Mouse (Mus musculus) neural tube, embryonic 10.5 days (tissue): ENCODE measurements around the gene Ralbp1.

Source experiments
- DNase-seq: peaks from one replicate; pipeline ENCODE4 v3.0.0-alpha.2; 2017; ENCODE audit warnings: low spot score; ENCODE audit errors: extremely low spot score

Gene Ralbp1

DNA sequence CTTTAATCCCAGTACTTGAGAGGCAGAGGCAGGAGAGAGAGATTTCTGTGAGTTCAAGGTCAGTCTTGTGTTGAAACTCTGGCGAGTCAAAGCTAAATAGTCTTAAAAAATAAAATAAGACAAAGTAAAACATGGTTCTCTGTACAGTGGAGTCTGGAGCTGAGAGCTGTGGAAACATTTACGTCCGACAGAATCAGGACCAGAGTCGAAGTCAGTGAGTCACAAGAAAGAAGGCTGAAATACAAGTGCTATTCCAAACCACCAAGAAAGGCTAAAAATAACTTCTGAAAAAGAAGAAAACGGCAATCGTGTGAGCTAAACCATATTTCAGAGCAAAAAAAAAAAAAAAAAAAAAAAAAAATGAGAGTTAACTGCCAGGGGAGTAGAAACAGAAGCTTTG lies 16.7 kb upstream of the Ralbp1 start:
- no peak for DNase-seq

DNA sequence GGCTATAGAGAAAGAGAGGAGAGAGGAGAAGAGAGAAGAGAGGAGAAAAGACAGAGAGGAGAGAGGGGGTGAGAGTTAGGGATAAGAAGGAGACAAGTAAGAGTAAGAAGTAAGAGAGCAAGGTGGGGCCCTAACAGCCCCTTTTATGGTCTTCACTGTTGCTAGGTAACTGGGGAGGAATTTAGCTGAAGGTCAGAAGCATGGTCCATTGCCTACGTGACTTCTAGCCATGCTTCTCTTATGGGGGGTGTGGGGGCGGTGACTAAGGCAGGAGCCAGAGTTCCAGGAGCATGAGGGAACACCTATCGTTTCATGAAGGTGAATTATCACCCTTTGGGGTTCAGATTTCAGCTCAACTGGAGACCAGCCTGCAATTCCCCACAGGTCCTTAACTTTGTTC lies 10.4 kb upstream of the Ralbp1 start:
- DNase-seq = no peak

DNA sequence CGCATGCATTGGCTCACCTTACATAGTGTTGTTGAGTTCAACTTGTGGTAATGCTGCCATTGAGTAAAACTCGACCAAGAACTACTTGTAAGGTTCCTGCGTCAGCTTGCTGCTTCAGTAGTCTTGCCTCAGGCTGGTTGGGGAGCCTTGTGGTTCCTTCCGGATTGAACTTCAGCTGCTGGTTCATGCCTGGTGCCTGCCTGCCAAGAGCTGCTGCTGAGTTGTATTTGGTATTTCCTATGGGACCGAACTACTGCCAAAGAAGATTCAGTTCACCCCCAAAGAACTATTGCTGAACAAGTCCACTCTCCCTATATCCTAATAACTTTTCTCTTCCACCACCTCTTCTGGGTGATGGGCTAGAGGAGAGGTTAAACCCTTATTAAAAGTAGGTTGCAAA lies 3.9 kb upstream of the Ralbp1 start:
- no peak for DNase-seq

DNA sequence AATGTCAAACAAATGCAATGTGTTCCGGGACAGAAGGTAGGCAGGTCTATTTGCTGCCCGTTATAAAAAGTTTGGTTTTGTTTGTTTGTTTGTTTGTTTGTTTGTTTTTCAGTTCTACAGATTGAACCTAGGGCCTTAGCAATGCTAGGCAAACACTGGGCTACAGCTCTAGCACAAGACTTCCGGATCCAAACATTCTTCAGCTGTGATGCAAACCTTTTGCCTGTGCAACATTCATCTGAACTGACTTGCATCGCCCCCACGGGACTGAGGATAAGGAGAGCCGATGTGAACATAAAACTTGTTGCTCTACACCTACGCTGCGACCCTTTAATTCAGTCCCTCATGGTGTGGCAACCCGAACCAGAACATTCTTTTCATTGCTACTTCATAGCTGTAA lies 973 bp upstream of the Ralbp1 start:
- DNase-seq = no peak

DNA sequence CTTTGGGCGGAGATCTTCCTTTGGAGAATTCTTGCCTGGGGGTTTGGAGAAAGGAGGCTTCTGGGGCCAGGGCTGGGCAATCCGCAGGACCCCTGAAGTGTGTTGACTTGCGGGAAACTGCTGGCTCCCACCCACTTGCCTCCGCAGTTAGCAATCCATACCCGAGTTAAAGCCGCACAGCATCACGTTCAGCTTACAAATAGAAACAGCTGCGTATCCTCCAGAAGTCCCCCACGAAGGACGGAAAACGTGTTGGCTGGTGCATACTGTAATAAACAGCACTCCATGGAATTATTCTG lies 251 bp downstream of the Ralbp1 start:
- no peak for DNase-seq

DNA sequence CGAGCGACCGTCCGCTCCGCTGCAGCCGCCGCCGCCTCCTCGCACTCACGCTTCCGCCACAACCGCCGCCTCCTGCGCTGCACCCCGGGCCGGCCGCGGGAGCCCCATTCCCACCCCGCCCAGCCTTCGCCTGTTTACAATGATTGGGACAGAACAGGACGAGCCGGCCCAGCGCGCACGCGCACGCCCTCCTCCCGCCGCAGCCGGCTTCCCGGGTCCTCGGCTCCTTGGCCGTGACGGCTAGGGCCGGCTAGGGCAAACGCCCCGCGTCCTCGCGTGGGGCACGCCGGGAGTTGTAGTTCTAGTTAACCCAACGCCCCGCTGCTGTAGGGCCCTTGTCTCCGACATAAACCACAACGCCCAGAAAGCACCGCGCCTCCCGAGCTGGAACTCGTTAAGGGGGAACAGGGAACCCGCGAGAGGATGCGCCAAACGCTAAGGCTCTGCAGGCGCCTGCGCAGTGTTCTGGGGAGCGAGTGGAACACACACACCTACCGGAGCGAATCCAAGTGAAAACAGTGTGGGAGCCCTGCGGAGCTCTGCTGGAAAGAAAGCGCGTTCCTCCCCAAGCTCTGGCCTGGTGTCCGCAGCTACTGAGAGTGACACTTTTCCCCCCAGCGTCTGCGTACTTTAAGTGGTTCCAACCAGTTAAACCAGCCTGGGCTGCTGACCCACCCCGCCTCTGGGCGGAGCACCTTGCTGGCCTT lies 754 bp downstream of the Ralbp1 start:
- DNase-seq = peak; percentile 98

DNA sequence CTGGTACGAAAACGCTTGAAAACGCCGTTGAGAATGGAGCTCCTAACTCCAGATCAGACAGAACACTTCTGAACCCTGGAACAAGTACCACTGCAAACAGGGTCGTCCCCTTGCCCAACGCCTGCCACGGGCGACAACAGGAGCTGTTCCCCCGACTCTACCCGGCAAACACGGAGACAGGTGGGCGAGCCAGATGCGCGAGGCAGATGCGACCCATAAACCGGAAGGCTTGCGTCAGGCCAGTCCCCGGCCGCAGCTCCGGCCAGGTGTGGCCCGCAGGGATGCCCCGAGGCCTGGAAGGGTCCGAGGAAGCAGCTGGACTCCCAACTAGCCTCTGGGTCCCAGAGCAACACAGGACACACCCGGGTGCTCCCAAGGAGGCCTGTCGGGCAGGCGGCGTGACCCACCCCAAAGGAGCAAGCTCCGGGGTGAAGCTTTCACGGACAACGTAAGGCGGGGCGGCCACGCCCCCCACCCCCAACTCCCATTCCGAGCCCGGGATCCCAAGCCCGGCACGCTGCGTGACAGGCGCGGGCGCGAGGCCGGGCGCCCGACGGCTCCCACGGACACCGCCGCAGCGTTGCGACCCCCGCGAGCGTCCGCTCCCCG lies 1.4 kb downstream of the Ralbp1 start:
- DNase-seq = peak; percentile 54

DNA sequence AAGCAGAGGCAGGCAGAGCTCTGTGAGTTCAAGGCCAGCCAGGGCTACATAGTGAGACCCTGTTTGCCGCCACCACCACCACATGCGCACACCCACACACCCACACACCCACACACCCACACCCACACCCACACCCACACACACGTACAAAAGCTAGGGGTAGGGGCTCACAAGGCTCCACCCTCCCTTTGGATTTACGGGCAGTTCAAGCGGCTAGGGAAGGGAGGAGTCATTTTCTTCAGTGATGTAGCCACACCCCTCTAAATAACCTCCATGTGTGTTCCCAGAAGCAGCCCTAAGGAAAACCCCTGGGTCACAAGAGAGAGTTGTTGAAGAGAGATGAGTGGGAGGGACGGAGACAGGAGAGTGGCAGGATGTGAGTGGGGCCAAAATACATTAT lies 8.6 kb downstream of the Ralbp1 start:
- no peak for DNase-seq

DNA sequence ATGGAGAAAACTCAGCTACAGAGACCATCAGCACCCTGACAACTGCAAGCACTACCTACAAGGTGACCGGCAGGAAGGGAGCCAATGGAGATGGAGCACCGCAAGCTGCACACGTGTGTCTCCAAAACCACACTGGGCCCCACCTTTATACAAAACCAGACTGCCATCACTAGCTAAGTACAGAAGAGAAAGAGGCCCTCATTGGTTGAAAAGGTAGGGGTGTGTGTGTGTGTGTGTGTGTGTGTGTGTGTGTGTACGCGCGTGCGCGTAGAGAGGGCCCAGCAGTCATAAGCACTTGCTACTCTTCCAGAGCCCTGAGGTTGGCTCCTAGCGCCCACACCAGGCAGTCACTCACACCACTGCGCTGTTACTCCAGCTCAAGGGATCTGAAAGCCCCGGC lies 11.8 kb downstream of the Ralbp1 start:
- DNase-seq = no peak

DNA sequence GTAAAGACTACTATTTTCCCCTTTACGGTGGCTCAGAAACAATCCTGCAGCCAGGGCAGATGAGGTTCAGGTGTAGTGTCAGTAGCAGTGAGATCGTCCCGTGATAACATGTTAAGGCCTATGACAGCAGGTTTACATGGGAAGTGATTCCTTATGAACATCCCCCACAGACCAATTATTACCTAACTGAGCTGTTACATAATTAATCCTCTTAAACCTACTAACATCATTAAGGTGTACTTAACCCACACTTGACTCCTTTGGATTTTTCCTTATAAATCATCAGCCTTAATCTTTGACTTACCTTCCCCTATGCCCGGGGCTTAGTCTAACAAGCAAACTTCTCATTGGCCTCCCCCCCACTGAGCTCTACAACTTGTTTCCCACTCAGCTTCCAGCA lies 12.4 kb downstream of the Ralbp1 start:
- no peak for DNase-seq

DNA sequence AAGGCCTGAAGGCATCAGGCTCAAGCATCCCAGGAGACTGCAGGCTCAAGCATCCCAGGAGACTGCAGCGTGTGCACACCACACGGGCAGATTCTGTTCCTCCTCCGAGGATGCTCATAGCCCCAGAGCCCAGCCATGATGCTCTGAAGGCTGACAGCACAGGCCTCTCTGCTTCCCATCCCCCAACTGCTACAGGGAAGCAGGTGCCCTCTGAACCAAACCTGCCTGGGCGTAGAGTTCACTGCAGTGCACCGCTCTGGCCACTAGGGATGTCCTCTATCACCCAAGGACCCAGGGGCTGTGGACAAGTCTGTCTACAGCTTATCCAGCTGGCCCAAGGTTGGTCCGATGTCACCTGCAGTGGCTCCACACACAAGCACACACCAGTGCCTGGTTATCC lies 12.9 kb downstream of the Ralbp1 start:
- DNase-seq = peak; percentile 42

DNA sequence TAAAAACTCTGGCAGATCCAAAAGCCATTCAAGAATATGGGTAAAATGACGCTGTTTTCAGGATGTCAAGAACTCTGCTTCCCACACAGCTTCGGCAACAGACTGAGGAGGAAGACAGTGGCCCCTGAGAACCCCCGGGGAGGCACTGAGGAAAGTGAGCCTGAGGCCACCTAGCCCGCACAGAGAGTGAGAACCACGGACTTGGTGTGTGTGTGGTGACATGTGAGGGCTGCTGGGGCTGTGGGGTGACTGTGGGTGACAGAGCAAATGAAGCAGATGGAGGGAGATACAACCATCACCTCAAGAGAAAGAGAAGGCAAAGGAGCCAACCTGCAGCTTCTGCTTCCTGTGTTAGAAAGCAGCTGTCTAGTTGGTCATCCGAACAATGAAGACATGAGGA lies 13.5 kb downstream of the Ralbp1 start:
- DNase-seq = no peak

DNA sequence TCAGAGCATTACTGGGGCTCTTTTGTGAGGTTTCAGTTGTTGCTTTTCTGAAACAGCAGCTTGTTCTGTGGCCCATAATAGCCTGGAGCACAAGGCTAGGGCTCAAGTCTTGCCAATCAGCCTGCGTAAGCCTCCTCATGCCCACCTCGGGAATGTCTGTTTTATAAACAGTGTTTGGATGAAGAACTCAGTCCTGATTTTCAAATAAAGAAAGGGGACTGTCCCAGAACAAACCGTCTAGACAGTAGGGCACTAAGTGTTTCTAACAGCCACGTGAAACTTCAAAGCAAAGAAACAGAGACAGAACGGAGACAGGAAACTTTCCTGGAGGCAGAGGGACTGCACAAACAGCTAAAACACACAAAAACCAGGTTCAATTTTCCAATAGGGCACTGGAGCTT lies 14.0 kb downstream of the Ralbp1 start:
- DNase-seq = no peak

DNA sequence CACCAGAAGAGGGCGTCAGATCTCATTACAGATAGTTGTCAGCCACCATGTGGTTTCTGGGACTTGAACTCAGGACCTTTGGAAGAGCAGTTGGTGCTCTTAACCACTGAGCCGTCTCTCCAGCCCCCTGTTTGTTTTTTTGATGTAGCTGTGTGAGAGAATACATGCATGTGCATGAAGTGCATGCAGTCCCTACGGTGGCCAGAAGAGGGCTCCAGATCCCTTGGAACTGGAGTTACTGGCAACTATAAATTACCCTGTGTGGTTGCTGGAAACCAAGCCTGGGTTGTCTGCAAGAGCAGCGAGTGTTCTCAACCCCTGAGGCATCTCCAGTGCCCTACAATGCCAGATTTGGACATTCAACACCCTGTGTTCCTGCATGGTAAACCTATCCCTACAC lies 15.5 kb downstream of the Ralbp1 start:
- peak; percentile 75 for DNase-seq

DNA sequence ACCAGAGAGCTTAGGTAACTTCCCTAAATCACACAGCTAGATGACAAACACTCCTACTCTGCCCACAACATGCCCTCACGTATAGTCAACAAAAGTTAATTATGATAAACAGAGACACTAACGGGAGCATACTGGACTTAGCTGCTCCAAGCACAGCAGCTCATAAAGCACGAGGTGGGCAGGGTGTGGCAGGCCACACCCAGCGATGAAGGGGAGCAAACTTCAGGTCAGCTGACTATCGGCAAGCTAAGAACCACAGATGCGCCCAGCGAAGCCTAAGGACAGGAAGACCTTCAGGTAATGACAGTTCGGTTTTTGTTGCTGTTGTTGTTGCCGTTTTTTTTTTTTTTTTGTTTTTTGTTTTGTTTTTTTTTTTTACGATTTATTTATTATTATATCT lies 15.9 kb downstream of the Ralbp1 start:
- DNase-seq = no peak

DNA sequence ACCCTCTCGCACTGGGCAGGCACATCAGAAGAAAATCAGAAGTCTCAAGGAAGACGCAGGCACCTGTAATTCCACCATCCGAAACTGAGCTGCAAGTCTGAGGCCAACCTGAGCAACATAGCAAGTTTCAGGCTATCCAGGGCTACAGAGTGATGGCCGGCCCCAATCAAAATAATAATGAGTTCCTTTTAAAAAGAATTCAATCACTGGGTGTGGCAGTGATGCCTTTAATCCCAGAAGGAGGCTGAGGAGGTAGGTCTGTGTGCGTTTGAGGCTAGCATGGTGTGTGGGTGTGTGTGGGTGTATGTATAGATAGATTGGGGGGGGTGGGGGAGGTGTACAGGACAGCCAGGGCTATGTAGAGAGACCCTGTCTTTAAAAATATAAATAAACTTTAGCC lies 17.6 kb downstream of the Ralbp1 start:
- DNase-seq = no peak

DNA sequence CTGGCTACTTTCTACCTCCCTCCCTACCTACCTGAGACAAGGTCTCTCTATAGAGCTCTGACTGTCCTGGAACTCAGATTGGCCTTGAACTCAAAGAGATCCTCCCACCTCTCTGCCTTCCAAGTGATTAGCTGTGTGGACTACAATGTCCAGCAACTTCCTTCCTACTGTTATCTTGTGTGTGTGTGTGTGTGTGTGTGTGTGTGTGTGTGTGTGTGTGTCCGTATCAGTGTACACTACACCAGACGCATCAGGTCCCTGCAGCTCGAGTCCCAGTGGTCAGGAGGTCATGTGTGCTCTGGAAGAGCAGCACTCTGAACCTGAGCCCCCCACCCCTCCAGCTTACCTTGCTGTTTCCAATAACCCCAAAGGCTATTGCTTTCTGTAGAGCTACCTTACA lies 19.4 kb downstream of the Ralbp1 start:
- DNase-seq = no peak

DNA sequence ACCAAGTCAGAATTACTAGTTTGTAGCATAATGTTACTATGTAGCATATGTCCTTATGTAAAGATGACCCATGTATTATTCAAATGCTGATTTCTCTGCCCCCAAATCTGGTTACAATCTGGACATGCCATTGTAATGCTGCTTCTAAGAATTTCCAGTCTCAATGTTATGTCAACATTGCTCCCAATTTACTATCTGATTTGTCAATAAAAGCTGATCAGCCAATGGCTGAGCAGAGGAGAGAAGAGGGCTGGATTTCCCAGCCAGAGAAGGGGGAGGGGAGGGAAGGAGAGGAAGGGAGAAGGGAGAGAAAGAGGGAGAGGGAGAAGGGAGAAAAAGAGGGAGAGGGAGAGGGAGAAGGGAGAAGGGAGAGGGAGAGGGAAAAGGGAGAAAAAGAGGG lies 20.3 kb downstream of the Ralbp1 start:
- no peak for DNase-seq

DNA sequence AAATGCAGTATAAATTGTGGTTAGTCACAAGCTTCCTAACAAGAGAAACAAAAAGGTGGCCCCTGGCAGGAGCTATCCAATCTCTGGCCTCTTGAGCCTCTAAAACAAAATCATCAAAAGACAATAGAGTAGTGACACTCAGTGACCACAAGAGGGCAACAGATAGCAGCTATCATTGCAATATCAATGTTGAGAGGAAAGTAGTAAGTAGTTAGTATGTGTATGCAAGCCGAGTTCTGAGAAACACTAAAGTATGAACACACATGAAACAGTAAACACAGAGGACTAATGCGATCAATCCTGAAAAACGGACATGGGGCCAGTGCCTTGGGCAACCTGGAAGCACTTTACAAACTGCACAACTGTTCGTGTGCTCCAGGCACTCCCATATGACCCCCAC lies 20.9 kb downstream of the Ralbp1 start:
- peak; percentile 27 for DNase-seq

DNA sequence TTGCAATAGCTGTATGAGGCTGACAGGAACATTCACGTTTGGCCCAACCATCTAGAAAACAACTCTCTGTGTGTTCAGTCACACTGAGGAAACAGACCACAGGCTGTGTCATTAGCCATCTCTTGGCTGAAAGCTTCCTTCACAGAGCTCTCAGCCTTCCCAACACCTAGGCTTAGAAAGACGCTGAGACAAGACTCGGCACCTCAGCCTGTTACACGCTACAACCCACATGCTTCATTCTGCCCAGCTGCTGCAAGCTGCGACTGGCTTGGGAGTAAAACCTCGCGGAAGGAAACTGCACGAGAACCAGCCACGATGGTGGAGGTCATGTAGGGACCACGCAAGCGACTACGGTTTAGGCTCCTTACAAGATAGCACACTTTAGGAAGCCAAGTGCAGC lies 21.8 kb downstream of the Ralbp1 start:
- DNase-seq = no peak

DNA sequence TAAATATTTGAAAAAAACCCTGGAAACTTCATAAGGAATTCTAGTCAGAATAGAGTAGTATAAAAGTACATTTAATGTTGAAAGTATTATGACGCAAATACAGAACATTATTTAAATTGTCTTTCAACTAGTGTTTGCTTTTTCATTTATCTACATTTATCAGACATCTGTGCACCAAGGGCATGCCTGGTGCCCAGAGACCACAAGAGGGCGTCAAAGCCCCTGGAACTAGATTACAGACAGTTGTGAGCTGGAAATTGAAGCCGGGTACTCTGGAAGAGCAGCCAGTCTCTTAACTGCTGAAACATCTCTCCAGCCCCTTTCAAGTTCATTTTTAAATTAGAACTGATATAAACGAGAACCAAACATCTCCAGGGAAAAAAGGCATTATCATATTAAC lies 23.0 kb downstream of the Ralbp1 start:
- DNase-seq = peak; percentile 37

DNA sequence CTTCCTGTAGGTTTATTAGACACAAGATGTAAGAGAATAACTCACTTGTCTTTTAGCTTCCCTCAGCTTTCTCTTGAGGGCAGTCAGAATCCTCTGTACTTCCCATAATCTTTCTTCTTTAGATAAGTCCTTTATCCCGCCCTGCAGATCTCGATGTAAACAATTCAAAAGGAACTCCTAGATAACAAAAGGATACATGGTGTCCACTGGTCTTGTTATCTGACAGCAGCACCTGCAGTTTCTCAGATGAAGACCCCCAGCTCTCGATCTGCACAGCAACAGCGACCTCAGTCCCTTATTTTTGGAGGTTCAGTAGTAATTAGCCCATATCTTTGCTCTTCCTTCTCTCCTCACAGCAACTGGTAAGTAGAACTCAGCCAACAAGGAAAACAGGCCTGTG lies 28.0 kb downstream of the Ralbp1 start:
- DNase-seq = no peak

DNA sequence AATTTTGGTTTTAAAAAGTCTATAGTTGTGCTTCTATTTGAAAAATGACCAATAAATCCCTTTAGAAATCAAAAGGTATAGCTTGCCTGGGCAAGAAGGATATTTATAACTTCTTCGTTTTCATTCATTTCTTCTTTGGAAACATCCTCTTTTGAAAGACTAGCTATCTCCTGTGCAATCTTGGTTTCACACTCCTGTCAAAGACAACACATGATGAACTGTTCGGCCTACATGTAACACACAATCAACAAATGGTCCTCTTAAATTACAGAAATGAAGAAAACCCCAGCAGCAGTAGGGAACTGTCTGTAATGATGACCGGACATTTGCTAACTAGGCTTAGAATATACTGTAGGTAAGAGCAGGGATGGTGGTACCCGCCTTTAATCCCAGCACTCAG lies 31.6 kb downstream of the Ralbp1 start:
- DNase-seq = no peak

DNA sequence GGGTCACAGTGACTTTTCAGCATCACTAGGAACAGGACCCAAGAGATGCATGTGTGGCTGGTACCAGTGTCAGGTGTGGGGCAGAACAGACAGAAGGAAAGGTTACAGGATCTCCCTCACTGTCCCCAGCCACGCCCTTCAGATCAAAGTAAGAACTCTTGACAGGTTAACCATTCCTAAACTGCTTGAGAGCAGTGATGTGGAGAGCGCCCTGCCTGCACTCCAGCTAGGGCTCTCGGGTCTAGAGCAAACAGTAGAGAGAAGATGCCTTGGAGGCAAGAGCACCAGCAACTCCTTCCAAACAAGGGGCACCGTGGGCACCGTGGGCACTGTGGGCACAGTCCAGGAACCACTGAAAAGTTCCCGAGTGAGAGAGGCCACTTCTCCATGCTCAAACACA lies 32.3 kb downstream of the Ralbp1 start:
- DNase-seq = no peak
